Mouse (Mus musculus) urinary bladder, postnatal 36 days (tissue): ENCODE measurements around the gene Thyn1.
A peak's percentile ranks its signal among the peaks of the same experiment; 100 is the strongest.

Source experiments
- DNase-seq, 2 experiments: peaks; one replicate each; pipeline ENCODE4 v3.0.0; 2022; ENCODE audit warnings: low spot score in 2 of 2, mixed read lengths in 1 of 2

Thyn1 gene

GRCm38 (mm10) chr9:27029828-27030762 is 30.6 kb downstream of the Thyn1 start, which contains the start of the genes Vps26b and Ncapd3:
Gene Vps26b, minus strand, starts transcription at chr9:27030065.
Gene Ncapd3, plus strand, starts transcription at chr9:27030175.
- peak; percentile 94 to 96 for DNase-seq

GRCm38 (mm10) chr9:27030763-27031100 is 31.2 kb downstream of the Thyn1 start:
- DNase-seq = no peak

DNA sequence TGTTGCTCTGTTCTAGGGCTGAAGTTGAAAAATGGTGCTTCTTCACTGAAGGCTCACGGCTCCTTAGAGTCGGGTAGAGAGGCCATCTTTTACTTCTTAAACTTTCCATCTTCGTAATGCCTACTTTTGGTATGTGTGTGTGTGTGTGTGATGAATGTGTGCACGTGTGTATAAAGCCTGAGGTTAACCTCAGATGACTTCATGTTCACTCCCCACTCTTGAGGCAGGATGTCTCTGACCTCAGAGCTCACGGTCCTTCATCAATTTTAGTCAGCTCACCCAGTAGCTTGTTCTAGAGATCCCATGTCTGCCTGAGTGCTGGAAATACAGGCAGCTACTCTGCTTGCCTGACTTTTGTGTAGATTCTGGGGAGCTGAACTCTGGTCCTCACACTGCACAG is 44.4 kb downstream of the Thyn1 start:
- no peak for DNase-seq

DNA sequence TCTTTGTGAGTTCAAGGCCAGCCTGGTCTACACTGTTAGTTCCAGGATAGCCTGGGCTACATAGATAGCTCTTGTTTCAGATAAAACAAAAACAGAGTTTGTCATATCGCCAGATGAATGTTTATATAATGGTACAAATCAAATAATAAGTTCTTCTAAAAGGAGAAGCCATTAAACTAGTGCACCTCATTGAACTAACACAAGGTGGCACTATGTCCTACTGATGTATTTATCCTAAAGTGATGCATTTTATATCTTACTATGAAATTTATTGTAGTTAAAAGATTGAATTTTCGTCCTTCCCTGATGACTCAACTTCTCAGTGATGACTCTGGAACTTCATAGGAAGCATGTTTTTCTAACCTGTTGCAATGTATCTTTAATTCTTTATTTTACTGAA is 50.0 kb downstream of the Thyn1 start:
- no peak for DNase-seq
